Mouse (Mus musculus) right cerebral cortex, postnatal 14 days (tissue): ENCODE data around the gene Celf5.

Experiments
- DNase-seq: peaks from one replicate; pipeline ENCODE4 v3.0.0; 2022

Gene Celf5

DNA sequence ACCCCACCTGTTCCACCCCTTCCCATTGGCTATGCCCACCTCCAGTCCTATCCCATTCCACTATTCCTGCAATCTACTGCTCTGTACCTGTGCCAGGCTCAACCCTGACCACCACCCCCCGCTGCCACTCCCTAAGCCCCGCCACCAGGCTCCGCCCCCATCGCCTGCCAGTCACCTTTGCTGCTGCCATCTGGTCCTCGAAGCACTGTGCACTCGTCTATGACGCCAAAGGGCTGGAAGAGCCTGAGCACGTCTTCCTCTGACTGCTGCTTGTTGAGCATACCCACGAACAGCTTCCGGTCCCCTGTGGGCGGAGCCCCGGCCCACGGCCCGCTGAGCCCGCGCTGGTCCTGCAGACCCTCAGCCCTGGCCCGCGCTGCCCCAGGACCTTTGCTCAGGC is 12.1 kb downstream of the Celf5 start:
- DNase-seq = peak; percentile 22

DNA sequence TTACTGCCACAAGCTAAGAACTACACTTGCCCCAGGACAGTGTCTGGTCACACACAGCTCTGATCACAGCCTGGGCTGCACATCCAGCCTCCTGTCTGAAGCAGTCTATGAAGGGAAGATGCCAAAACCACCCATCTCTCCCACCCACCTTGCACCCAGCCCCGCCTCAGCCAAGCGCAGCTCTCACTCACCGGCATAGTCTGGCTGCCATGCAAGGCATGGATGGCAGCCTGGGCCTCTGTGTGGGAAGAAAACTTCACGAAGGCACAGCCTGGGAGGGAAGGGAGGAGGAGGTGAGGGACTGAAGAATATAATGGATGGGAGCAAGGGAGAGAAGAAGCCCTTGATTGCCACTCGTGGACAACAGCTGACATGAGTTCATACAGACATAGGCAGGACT is 13.3 kb downstream of the Celf5 start:
- DNase-seq = peak; percentile 60

DNA sequence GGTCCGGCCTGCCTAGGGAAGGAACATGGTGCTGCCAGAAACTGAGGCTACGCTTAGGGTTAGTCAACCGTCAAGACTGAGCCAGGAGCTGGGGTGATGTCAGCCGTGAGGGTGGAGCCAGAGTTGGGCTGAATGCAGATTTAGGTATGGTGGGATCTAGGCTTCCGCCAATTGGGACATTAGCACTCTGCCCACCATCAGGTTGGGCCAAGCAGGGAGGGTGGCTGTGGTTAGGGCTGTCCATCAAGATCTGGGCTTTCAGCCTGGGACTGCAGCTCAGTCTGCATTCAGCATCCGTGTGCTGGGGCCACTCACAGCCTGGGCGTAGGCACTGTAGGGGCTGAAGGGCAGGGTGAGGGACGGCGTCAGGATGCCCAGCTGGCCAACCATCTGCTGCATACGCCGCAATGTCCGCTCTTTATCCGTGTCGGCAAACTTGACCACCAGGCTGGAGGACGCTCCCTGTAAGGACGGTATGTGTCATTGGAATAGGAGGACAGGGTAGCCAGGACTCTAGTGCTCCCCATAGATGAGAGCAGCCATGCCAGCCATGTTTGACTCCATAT is 14.8 kb downstream of the Celf5 start:
- DNase-seq = peak; percentile 8

DNA sequence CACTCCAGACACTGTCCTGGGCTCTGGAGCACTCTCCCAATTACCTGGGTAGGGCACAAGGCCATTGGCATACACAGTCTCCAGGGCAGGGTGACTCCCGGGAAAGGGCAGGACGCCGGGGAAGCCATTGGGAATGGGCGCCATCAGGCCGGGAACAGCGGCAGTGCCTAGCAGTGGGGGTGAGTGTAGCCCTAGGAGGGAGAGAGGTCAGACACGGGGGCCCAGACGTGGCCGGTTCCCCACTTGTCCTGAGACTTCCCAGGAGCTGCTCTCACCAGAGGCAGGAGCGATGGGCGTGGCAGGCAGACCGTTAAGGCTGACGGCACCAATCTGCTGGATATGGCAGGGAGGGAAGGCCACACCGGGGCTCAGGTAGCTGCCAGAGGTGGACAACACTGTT is 15.6 kb downstream of the Celf5 start:
- DNase-seq = peak; percentile 14

- no peak for DNase-seq
These were observed 16.4 kb downstream of the Celf5 start for GRCm38 (mm10) chr10:81466066-81466465.

GRCm38 (mm10) chr10:81465265-81465645 is 17.3 kb downstream of the Celf5 start:
- peak; percentile 14 for DNase-seq

- peak; percentile 35 for DNase-seq
These were observed 17.9 kb downstream of the Celf5 start for GRCm38 (mm10) chr10:81464405-81465264.

GRCm38 (mm10) chr10:81463531-81463930 is 19.0 kb downstream of the Celf5 start:
- DNase-seq = peak; percentile 5

DNA sequence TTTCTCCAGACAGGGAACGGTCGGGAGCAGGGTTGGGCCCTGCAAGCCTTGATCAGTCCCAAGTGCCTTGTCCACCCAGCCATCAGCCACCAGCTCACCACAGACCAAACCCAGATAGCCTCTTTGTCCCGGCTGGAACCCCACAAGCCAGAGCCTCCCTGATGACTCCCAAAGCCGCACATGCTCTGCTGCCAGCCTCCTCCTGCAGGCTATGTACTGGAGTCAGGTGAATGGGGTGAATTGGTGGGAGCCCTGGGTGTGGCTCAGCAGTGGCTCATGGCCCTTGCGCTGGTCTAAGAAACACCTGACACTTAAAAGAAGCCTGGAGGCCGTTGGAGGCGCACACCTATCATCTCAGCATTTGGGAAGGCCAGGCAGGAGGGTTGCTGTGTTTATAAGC is 19.6 kb downstream of the Celf5 start:
- no peak for DNase-seq

GRCm38 (mm10) chr10:81462415-81462804 is 20.1 kb downstream of the Celf5 start:
- DNase-seq = peak; percentile 19

GRCm38 (mm10) chr10:81461673-81462414 is 20.7 kb downstream of the Celf5 start:
- no peak for DNase-seq

GRCm38 (mm10) chr10:81460951-81461350 is 21.6 kb downstream of the Celf5 start:
- no peak for DNase-seq

- DNase-seq = peak; percentile 21
These were observed 22.0 kb downstream of the Celf5 start for GRCm38 (mm10) chr10:81460471-81460870.

- peak; percentile 11 for DNase-seq
These were observed 23.1 kb downstream of the Celf5 start for GRCm38 (mm10) chr10:81459399-81459798.

- peak; percentile 7 for DNase-seq
These were observed 24.2 kb downstream of the Celf5 start for GRCm38 (mm10) chr10:81458267-81458666.

DNA sequence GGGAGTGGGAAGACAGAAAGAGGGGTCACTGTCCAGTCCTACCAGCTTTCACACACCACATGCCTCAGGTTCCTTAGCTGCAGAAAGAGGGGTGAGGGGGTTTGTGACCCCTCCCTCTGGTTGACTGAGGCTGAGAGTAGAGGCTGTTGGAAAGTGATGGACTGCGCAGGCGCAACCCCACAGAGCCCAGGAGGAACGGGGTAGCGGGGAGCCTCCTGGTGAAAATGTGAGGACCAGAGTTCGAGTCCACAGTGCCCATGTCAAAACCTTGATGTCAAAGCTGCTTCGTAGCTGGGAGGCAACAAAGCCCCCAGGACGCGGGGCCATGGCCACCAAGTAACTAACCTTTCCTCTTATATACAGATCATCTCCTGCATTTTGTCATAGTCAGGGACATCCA is 24.9 kb downstream of the Celf5 start:
- peak; percentile 5 for DNase-seq

DNA sequence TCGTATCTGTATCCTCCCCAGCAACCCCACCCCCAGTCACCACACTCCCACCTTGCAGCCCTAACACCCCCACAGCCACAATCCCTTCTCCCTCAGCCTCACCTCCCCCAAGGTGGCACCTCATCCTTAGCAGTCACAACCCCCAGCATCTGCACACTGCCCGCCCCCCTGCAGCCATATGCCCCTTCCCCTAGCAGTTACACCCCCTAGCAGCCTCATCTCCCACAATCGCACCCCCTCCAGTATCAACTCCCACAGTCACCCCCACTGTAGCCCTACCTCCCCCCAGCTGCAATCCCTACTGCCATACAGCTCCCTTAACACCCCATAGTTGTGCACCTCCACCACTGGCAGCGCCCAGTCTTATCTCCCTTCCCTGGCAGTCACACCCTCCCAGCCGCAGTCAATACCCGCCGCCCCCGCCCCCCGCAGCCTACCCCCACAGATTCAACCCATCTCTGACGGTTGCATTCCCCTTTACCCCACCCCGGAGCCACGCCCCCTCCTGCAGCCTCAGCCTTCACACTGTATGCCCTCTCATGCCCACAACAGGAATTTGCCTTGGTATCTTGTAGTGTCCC is 25.4 kb downstream of the Celf5 start:
- DNase-seq = peak; percentile 6

- DNase-seq = peak; percentile 6
These were observed 27.2 kb downstream of the Celf5 start, which contains the start of gene Nfic for GRCm38 (mm10) chr10:81455181-81455895. Nfic (minus strand) TSS chr10:81455635.

- DNase-seq = no peak
These were observed 28.4 kb downstream of the Celf5 start for GRCm38 (mm10) chr10:81454106-81454505.

DNA sequence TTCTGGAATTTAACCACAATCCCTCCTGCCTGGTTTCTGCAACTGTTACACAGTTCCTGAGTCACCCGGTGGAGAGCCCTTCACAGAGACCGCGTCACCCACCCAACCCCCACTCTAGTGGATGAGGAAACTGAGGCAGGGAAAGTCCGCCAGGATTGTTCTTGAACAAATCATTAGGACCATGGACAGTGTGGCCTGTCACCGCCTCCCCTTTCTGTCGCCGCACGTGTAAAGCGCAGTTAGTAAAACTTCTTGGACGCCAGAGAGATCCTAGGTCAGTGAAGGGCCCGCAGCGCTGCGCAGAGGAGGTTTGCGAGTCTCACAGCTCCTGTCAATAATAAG is 29.6 kb downstream of the Celf5 start:
- DNase-seq = no peak

DNA sequence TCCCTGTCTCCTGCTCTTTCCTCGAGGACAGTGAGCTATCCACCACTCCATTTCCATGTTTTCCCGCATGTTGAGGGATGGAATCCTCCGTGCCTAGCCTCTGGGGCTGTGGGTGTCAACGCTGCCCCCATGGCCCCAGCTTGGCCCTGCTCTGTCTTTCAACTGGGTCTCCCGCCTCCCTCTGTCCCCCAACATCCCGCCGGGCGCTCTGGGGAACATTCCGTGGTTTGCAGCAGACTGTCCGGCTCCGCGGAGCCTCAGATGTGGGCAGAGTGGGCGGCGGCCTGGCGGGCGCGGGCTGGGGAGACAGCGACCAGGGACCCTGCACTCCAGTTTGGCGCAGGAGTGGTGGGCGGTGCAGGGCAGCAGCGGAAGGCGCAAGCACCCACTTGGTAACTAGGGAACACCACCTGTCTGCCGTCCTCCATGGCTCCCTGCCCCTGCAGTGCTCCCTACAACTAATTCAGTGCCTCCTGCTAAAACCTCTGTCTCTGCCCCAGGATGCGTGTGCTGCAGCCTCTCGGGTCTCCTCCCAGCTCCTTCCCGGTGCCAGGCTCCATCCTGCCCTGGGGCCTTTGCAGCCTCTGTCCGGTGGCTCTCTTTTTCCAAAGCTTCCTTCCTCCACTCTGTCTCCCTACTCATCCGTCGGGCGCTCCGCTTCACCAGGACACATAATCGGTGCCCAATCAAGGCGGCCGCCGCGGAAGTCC is 30.1 kb downstream of the Celf5 start:
- peak; percentile 21 for DNase-seq

DNA sequence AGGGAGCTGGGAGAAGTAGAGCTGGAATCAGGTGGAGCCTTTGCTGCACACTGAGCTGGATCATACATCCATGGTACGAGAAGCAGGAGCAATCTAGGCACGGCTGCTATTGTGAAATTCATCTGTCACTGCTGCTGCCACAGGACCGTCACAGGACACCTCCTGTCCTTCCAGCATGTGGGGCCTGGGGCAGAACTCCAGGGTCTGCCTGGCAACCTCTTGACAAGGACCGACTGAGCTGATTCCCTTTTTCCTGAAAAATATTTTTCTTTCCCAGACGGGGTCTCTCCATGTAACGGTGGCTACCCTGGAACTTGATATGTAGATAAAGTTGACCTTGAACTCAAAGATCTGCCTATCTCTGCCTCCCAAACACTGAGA is 31.2 kb downstream of the Celf5 start:
- DNase-seq = no peak
